Mouse (Mus musculus): Measurements from ENCODE around the gene Jph4. TPM values are rescaled to one million over a fixed set of nuclear protein-coding genes. Genes with fewer than 3 reads are reported as not detected.
A peak's percentile ranks its signal among the peaks of the same experiment; 100 is the strongest.

The Jph4 gene
- polyA plus RNA-seq, 1 experiment from 2014 or later: 1.7 TPM

- ATAC-seq: no peak
- 55% methylated on average over 13 of the region's 13 CpGs for WGBS
Measured at GRCm38 (mm10) chr14:55089199-55089947, 27.4 kb downstream of the Jph4 start.

DNA sequence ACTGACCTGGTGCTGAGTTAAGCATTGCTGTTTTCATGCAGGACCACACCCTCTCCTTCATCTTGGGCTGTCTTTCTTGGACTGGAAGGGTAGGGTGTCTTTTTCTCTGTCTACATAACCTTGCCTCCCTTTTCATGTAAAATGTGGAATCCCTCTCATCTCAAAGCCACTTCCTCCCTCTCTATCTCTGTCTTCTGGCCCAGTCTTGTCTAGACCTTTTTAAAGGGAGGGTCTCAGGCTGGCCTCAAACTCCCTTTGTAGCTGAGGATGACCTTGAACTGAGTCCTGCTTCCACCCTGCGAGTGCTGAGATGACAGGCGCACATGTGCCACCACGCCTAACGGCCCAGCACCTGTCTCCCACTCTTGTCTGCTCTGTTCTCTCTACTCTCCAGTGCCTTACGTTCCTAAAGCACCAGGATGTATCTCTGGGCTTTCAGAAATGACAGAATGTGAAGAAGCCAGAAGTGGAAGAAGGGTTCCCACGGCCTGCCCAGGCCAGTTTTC is 30.7 kb downstream of the Jph4 start:
- H3K27ac ChIP-seq: no peak overlapping the region
- WGBS: 77% methylated on average over 6 of the region's 6 CpGs

More at GRCm38 (mm10) chr14:55089199-55089947, 27.4 kb downstream of the Jph4 start:
- no peaks in the 10 kb centered on the region for H3K27me3 ChIP-seq (replicated peaks)
- H3K4me1 ChIP-seq (replicated peaks): peaks cover 14% of the 10 kb centered on the region; the same call in 1 of the 2 replicates
- H3K9ac ChIP-seq: no peak overlapping the region
- no peak overlapping the region for H3K4me3 ChIP-seq (replicated peaks)
- H3K4me2 ChIP-seq (replicated peaks): no peak overlapping the region; the same call in 1 of the 2 replicates
- H3K36me3 ChIP-seq: no peaks in the 10 kb centered on the region
- H3K27ac ChIP-seq: no peak overlapping the region
- H3K9me3 ChIP-seq: no peaks in the 10 kb centered on the region

GRCm38 (mm10) chr14:55085324-55086008 is 31.3 kb downstream of the Jph4 start:
- 51% methylated on average over 9 of the region's 9 CpGs for WGBS
- peak; percentile 30; the same call in 1 of the 2 replicates for ATAC-seq
- no peak overlapping the region for H3K27ac ChIP-seq

More for the DNA sequence above, 30.7 kb downstream of the Jph4 start:
- H3K9me3 ChIP-seq: no peaks in the 10 kb centered on the region
- peaks cover 10% of the 10 kb centered on the region; the same call in 1 of the 2 replicates for H3K4me1 ChIP-seq (replicated peaks)
- no peak for ATAC-seq
- H3K9ac ChIP-seq: no peak overlapping the region
- H3K27me3 ChIP-seq (replicated peaks): no peaks in the 10 kb centered on the region
- no peak overlapping the region for H3K4me3 ChIP-seq (replicated peaks)
- H3K4me2 ChIP-seq (replicated peaks): no peak overlapping the region
- no peaks in the 10 kb centered on the region for H3K36me3 ChIP-seq

DNA sequence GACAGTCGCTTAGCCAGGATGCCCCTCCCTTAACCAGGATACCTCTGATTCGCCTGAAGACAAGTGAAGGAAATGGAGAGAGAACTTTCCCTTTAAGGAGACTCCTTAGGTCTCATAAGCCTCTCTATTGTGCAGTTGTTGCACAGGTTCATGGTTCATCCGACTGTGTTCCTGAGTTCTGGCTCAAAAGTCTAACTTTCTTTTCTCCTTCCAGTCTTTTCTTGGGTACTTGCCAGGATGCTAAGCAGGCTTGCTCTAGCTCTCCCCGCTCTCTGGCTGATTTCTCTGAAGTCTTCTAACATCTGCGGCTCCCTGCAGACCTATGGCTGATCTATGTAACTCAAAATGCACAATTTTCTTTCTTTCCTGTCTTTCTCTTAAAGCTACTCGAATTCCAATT is 33.3 kb downstream of the Jph4 start:
- Histone ChIP-seq H3K4me2 (replicated peaks) (no peak overlapping the region), H3K36me3 (no peaks in the 10 kb centered on the region), H3K9me3 (no peaks in the 10 kb centered on the region), H3K27ac (no peak overlapping the region), H3K9ac (no peak overlapping the region), H3K27me3 (replicated peaks) (no peaks in the 10 kb centered on the region), H3K4me3 (replicated peaks) (no peak overlapping the region), H3K4me1 (replicated peaks) (peaks cover 12% of the 10 kb centered on the region)
- WGBS: 56% methylated on average over 6 of the region's 6 CpGs
- no peak for ATAC-seq

More at GRCm38 (mm10) chr14:55085324-55086008, 31.3 kb downstream of the Jph4 start:
- H3K9me3 ChIP-seq: no peaks in the 10 kb centered on the region
- H3K36me3 ChIP-seq: no peaks in the 10 kb centered on the region
- no peak overlapping the region for H3K4me2 ChIP-seq (replicated peaks)
- H3K4me1 ChIP-seq (replicated peaks): 0 out of 2 replicates have a peak, but pooled peaks cover 6% of the 10 kb centered on the region
- H3K27me3 ChIP-seq (replicated peaks): no peaks in the 10 kb centered on the region
- no peak overlapping the region for H3K4me3 ChIP-seq (replicated peaks)
- H3K9ac ChIP-seq: no peak overlapping the region

DNA sequence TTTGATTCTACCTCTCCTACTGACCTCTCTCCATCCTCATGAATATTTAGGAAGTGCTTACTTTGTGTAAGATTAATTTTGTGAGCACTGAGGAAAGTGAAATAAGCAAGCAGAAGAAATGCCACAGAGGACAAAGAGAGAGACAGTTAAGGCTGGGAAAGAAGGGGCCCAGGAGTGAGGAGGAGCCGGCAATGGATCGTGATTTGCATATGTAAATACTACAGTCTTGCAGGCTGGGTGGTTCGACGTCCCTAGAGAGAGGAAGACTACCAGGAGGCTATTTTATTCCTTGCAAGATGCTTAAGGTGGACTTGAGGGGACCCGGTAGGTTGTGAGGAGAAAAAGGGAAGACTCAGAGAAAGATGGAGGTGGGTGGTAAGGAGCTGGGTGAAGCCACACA is 35.6 kb downstream of the Jph4 start:
- Histone ChIP-seq H3K27me3 (replicated peaks) (no peaks in the 10 kb centered on the region), H3K9me3 (no peaks in the 10 kb centered on the region), H3K4me2 (replicated peaks) (no peak overlapping the region), H3K4me1 (replicated peaks) (peaks cover 16% of the 10 kb centered on the region), H3K9ac (no peak overlapping the region), H3K27ac (no peak overlapping the region), H3K4me3 (replicated peaks) (no peak overlapping the region), H3K36me3 (no peaks in the 10 kb centered on the region)
- 36% methylated on average over 5 of the region's 5 CpGs for WGBS
- no peak for ATAC-seq

DNA sequence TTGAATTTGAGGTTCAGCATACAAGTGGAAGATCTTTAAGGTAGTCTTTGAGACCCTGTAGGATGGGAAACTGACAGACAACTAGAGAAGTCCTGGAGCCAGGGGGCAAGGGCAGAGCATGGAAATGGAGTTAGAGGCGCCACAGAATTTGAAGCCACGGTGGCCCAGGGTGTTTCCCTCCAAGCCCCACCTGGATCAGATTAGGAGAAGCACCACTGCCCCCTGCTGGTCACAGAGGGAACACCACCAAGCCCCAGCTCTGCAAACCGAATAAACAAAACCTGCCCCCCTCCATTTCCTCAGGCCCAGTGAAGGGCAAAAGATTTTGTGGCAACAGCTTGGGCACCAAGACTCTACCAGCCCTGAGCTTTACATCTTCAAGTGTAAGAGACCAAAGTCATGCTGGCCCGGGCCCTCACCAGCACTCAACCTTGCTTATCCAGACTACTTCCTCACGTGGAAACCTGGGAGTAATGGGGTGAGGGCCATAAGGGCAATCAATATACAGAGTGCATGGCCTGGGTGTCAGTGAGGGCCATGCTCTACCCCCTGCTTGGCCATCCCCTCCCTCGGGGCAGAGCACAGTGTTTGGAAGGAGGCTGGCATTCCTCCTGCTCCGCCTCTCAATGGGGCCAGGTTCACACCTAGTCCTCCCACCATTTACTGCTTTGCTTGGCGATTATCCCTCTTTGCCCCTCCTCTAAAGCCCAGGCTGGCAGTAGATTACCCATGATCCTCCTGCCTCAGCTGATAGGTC is 37.3 kb downstream of the Jph4 start:
- no peak overlapping the region for H3K9ac ChIP-seq
- no peaks in the 10 kb centered on the region for H3K36me3 ChIP-seq
- 17% methylated on average over 8 of the region's 8 CpGs for WGBS
- H3K27ac ChIP-seq: no peak overlapping the region
- no peaks in the 10 kb centered on the region for H3K9me3 ChIP-seq
- H3K27me3 ChIP-seq (replicated peaks): no peaks in the 10 kb centered on the region
- H3K4me1 ChIP-seq (replicated peaks): peaks cover 16% of the 10 kb centered on the region
- peak; percentile 68; the same call in 1 of the 2 replicates for ATAC-seq
- H3K4me3 ChIP-seq (replicated peaks): no peak overlapping the region
- H3K4me2 ChIP-seq (replicated peaks): peak overlapping the region; percentile 50; the same call in 1 of the 2 replicates

DNA sequence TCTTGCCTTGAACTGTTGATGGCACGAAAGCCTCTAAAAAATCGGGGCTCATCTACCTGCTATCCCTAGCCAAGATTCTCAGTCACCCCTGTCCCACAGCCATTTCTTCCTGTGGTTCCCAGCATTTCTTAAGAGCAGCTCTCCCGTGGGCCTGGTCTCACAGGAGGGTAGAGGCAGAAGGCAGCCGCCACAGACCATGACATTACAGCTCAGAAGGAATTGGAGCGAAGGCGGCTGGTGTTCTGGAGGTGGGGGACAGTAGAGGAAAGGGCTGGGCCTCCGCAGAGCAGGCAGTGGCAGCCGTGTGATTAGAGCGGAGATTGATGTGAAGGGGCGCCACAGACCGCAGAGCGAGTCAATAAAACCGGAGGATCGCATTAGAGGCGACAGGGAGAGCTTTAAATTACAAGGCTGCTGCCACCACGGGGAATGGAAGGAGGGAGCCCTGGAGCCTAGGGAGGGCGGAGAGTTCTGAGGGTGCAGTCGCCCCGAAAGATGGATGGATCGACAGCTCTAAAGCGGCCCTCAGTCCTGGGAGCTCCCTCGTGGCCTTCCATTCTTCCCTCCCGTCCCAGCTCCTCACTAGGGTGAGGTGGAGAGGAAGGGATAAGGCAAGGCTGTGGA is 38.3 kb downstream of the Jph4 start:
- H3K27ac ChIP-seq: no peak overlapping the region
- H3K36me3 ChIP-seq: no peaks in the 10 kb centered on the region
- ATAC-seq: peak; percentile 37; the same call in 1 of the 2 replicates
- peaks cover 16% of the 10 kb centered on the region for H3K4me1 ChIP-seq (replicated peaks)
- H3K4me2 ChIP-seq (replicated peaks): peak overlapping the region; percentile 50
- H3K27me3 ChIP-seq (replicated peaks): no peaks in the 10 kb centered on the region
- WGBS: 17% methylated on average over 23 of the region's 23 CpGs
- 0 out of 2 replicates have a peak overlapping the region, but pooled peaks have one; percentile 3 for H3K4me3 ChIP-seq (replicated peaks)
- H3K9ac ChIP-seq: peak overlapping the region; percentile 29; the same call in 1 of the 2 replicates
- H3K9me3 ChIP-seq: no peaks in the 10 kb centered on the region

DNA sequence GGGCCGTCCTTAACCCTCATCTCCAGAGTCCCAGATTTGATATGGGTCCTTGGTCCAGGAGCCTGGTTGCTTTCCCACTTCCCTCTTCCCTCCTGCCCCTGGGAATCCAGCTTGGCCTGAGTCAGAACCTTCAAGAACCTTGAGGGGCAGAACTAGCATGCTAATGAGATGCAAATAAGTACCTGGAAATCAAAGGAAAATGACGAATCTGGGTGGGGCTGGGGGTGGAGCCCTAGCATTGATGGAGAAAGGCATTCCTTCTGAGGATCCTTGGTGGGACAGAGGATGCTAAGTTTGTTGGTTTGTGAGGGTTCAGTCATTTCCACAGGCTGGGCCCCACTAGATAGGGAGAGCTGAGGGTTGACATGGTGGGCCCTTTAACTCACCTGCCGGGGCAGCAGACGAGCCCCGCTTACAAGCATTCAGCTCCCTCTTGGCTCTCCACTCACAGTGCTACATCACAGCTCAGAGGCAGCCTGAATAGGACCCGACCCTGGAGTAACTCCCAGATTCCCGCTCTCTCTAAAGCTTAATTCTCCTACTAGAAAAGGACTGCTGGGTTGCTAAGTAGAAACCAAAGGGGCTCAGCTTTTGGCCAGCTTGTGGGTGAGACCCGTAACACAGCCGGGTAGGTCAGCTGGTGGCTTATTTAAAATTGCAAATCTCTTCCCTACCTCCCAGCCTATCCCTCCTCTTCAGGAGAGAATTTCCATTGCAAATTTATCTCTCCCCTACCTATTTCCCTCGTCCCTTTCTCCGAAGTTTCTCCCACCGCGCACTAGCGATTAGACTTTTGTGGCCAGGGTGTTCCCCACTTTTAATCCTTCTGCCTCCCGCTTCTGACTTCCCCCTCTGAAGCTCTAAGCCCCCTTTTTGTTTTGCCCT is 39.0 kb downstream of the Jph4 start:
- Histone ChIP-seq H3K4me1 (replicated peaks) (peaks cover 16% of the 10 kb centered on the region), H3K4me3 (replicated peaks) (no peak overlapping the region), H3K9ac (no peak overlapping the region), H3K9me3 (no peaks in the 10 kb centered on the region), H3K27me3 (replicated peaks) (no peaks in the 10 kb centered on the region), H3K36me3 (no peaks in the 10 kb centered on the region), H3K4me2 (replicated peaks) (no peak overlapping the region), H3K27ac (no peak overlapping the region)
- no peak for ATAC-seq
- 50% methylated on average over 15 of the region's 15 CpGs for whole genome bisulfite sequencing

DNA sequence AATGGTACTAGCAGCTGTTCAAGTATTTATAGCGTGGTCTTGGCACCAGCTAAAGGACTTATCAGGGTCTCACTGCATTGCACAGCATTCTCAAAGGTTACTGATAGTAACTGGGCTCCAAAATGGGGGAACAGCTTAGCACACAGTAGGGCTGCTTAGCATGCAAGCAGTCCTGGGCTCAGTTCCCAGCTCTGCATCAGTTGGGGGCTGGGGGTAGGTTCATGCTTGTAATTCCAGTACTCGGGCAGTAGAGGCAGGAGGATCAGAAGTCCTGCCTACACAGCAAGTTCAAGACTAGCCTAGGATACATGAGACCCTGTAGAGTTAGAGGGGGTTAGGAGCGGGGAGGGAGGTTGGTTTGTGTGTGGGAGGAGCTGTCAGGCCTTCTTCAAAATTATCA is 39.8 kb downstream of the Jph4 start:
- no peak for ATAC-seq
- 76% methylated on average over 3 of the region's 3 CpGs for WGBS

DNA sequence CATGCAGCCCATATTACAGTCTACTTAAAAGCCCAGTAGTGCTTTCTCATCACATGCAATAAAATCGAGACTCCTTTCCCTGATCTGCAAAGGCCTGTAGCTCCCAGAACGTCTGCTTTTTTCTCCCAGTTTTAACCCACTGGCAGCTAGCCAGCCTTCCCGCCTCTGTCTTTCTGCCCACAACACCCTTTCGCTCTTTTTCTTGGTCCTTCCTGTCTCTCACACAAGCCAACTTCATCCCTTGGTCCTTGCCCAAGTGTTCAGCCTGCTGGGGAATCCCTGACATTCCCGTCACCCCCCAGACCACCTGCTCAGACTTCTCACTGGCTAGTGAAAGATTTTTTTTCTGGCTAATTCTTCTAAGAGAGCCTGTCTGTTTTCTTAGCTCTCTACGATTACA is 40.5 kb downstream of the Jph4 start:
- H3K4me1 ChIP-seq (replicated peaks): peaks cover 20% of the 10 kb centered on the region
- ATAC-seq: no peak
- H3K4me3 ChIP-seq (replicated peaks): no peak overlapping the region
- H3K9ac ChIP-seq: no peak overlapping the region
- no peak overlapping the region for H3K27ac ChIP-seq
- no peak overlapping the region for H3K4me2 ChIP-seq (replicated peaks)
- H3K9me3 ChIP-seq: no peaks in the 10 kb centered on the region
- H3K27me3 ChIP-seq (replicated peaks): no peaks in the 10 kb centered on the region
- no peaks in the 10 kb centered on the region for H3K36me3 ChIP-seq
- WGBS: 42% methylated on average over 6 of the region's 6 CpGs

More for the DNA sequence above, 39.8 kb downstream of the Jph4 start:
- no peak overlapping the region for H3K9ac ChIP-seq
- no peak overlapping the region for H3K4me2 ChIP-seq (replicated peaks)
- no peaks in the 10 kb centered on the region for H3K27me3 ChIP-seq (replicated peaks)
- H3K9me3 ChIP-seq: no peaks in the 10 kb centered on the region
- H3K27ac ChIP-seq: no peak overlapping the region
- no peak overlapping the region for H3K4me3 ChIP-seq (replicated peaks)
- peaks cover 18% of the 10 kb centered on the region for H3K4me1 ChIP-seq (replicated peaks)
- H3K36me3 ChIP-seq: no peaks in the 10 kb centered on the region

- Histone ChIP-seq H3K9ac (no peak overlapping the region), H3K27ac (no peak overlapping the region), H3K27me3 (replicated peaks) (no peaks in the 10 kb centered on the region), H3K36me3 (no peaks in the 10 kb centered on the region), H3K9me3 (no peaks in the 10 kb centered on the region), H3K4me2 (replicated peaks) (no peak overlapping the region), H3K4me1 (replicated peaks) (peaks cover 14% of the 10 kb centered on the region), H3K4me3 (replicated peaks) (no peak overlapping the region)
- 88% methylated on average over 12 of the region's 12 CpGs for WGBS
- no peak for ATAC-seq
Measured at GRCm38 (mm10) chr14:55074416-55074815, 42.3 kb downstream of the Jph4 start.

Measured in intestine, embryonic 15.5 days (tissue).